Mouse (Mus musculus) urinary bladder, postnatal 14 days (tissue): ENCODE data around the gene Pidd1.

Source experiments
- DNase-seq: peaks from one replicate; pipeline ENCODE4 v3.0.0; 2021; ENCODE audit warnings: low spot score

Pidd1 gene

GRCm38 (mm10) chr7:141472763-141473162 lies 28.9 kb upstream of the Pidd1 start:
- no peak for DNase-seq

- no peak for DNase-seq
Measured at GRCm38 (mm10) chr7:141472226-141472625, 28.4 kb upstream of the Pidd1 start.

- no peak for DNase-seq
Measured at GRCm38 (mm10) chr7:141471236-141471635, 27.4 kb upstream of the Pidd1 start.

- no peak for DNase-seq
Measured at GRCm38 (mm10) chr7:141470637-141470944, 26.8 kb upstream of the Pidd1 start.

GRCm38 (mm10) chr7:141469901-141470636 lies 26.2 kb upstream of the Pidd1 start:
- DNase-seq, result no peak

- DNase-seq, result no peak
Measured at GRCm38 (mm10) chr7:141469352-141469751, 25.5 kb upstream of the Pidd1 start.

- peak; percentile 78 for DNase-seq
Measured at GRCm38 (mm10) chr7:141468522-141469211, 24.8 kb upstream of the Pidd1 start.

- no peak for DNase-seq
Measured at GRCm38 (mm10) chr7:141468164-141468521, 24.3 kb upstream of the Pidd1 start.

- peak; percentile 93 for DNase-seq
Measured at GRCm38 (mm10) chr7:141467230-141468030, 23.6 kb upstream of the Pidd1 start, which contains the start of gene Cd151. Cd151 (plus strand) TSS chr7:141467392.

- no peak for DNase-seq
Measured at GRCm38 (mm10) chr7:141466607-141467148, 22.9 kb upstream of the Pidd1 start.

- no peak for DNase-seq
Measured at GRCm38 (mm10) chr7:141466045-141466394, 22.2 kb upstream of the Pidd1 start.

GRCm38 (mm10) chr7:141465388-141466044 lies 21.7 kb upstream of the Pidd1 start:
- no peak for DNase-seq

GRCm38 (mm10) chr7:141464603-141465201 lies 20.9 kb upstream of the Pidd1 start:
- peak; percentile 67 for DNase-seq

GRCm38 (mm10) chr7:141463824-141464602 lies 20.2 kb upstream of the Pidd1 start:
- no peak for DNase-seq

GRCm38 (mm10) chr7:141462333-141462821 lies 18.6 kb upstream of the Pidd1 start:
- no peak for DNase-seq

GRCm38 (mm10) chr7:141461521-141462332 lies 17.9 kb upstream of the Pidd1 start:
- DNase-seq, result no peak

GRCm38 (mm10) chr7:141460391-141461113 lies 16.7 kb upstream of the Pidd1 start, which contains the start of gene Cracr2b:
Cracr2b (plus strand) TSS chr7:141461094.
- no peak for DNase-seq

- DNase-seq, result no peak
Measured at GRCm38 (mm10) chr7:141460001-141460390, 16.2 kb upstream of the Pidd1 start.

- no peak for DNase-seq
Measured at GRCm38 (mm10) chr7:141459301-141459711, 15.5 kb upstream of the Pidd1 start.
